Mouse (Mus musculus) thymus, postnatal 14 days (tissue): ENCODE measurements around the gene Cldn13.

ENCODE experiments used
- DNase-seq: peaks from one replicate; pipeline ENCODE4 v3.0.0; 2021

The Cldn13 gene

DNA sequence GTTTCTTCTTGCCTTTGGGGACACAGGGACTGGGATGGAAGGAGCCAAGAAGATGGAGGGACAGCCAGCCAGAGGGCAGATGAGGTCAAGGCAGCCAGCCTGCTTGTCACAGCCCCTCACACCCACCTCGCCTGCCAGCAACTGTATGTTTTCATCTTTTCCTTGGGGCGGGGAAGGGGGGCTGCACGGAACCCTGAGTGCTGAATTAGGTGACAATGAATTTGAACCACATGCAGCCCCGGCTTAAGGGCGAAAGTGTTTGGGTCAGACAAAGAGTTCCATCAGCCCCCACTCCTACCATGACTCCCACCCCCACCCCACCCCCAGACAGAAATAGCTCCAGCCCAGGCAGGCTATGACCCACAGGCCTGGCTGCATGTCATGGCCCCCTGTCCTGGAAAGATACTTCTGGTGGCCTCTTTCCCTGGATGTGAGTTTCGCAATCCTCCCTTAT lies 24.7 kb downstream of the Cldn13 start:
- no peak for DNase-seq

DNA sequence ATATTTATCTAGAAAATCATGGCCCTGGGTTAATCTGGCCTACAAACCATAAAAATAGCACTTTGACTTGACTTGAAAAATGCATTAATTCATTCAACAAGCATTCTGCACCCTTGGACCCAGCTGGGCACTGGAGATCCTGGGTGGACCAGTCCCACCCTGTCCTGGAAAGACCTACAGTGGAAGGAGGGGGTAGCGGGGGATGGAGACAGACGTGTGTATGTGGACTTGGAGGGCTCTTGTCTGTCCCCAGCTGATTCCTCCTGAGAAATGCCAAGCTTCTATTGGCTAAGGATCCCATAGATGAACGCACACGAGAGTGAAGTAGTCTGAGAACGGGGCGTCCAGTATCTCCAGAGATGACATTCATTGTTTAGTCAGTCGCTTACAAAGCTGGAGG lies 26.8 kb downstream of the Cldn13 start:
- DNase-seq: no peak

DNA sequence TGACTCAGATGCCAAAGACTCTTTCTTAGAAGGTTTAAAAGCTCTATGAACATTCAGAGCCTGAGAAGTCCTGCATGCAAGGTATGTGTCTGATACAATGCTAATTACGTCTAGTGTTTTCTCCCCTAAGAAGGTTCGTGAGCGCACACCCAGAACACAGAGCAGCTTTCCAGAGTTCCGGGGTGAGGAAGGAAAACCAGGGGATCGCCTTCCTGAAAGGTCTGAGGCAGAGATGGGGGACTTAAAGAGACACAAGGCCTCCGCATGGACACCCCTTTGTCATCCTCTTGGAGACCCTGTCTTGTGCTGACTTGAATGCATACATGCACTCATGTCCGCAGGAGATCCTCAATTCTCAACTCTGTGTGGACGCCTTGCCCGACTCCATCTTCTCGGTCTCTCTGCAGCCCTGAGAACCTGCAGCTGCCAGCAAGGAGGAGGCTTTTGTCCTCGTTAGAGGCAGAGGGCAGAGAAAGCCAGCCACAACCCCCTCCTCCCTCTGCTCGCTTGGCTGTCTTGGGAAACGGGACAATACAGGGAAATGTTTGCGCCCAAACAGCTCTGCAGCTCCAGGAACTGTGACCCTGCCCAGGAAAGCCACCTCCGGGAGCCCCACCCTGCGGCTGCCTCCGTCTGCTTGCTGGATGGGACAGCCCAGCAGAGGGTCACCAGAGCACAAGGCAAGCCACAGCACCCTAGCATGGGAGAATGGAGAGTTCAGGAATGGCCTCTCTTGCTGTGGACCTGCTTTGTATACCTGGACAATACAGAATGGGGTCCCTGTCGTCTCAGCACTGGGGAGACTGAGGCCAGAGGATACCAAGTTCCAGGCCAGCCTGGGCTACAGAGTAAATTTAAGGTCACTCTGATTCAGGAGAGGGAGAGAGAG lies 27.6 kb downstream of the Cldn13 start:
- no peak for DNase-seq

DNA sequence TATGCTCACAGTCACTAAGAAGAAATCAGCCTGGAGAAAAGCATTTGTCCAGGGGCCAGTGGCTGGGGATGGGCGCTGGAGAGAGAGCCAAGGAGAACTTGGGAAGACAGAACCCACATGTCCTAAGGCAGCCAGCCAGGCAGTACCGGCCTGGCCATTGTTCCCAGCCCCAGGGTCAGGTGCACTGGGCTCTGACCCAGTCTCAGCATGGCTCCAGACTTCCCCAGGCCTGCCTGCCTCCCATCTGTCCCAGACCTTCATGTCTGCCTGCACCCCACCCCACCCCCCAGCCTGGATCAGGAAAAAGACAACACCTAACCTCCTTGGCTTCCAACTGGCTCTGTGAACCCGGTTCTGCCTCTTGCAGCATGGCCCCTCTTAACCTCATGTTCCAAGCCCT lies 32.2 kb downstream of the Cldn13 start:
- DNase-seq: no peak

DNA sequence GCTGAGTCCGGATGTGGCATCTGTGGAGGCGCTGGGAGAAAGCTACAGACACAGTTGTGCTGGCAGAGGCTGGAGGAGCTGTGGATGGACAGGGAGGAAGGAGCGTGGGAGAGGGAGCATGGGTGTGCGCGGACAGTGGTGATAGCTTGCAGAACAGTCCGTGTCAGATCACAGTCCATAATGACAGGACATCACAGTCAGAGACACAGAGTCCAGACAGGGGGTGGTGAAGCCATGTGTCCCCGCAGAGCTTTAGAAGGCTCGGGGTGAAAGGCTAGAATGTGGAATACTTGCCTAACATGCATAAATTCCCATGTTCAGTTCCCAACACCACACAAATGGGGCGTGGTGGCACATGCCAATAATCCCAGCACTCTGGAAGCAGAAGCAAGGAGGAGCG lies 38.5 kb downstream of the Cldn13 start:
- DNase-seq: no peak

DNA sequence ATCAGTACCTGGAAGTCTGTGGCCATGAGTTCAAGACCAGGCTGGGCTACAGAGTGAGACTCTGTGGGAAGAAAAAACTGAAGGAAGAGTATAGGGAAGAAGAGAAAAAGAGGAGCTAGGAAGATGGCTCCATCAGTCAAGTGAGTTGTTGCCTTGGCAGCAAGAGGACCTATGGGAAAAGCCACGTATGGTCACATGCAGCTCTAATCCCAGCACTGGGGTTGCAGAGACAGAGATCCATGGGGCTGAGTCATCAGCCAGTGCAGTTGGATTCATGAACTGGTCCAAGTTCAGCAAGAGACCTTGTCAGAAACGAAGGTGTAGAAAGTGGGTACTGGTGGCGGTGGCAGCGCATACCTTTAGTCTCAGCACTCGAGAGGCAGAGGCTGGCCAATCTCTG lies 40.1 kb downstream of the Cldn13 start:
- no peak for DNase-seq

DNA sequence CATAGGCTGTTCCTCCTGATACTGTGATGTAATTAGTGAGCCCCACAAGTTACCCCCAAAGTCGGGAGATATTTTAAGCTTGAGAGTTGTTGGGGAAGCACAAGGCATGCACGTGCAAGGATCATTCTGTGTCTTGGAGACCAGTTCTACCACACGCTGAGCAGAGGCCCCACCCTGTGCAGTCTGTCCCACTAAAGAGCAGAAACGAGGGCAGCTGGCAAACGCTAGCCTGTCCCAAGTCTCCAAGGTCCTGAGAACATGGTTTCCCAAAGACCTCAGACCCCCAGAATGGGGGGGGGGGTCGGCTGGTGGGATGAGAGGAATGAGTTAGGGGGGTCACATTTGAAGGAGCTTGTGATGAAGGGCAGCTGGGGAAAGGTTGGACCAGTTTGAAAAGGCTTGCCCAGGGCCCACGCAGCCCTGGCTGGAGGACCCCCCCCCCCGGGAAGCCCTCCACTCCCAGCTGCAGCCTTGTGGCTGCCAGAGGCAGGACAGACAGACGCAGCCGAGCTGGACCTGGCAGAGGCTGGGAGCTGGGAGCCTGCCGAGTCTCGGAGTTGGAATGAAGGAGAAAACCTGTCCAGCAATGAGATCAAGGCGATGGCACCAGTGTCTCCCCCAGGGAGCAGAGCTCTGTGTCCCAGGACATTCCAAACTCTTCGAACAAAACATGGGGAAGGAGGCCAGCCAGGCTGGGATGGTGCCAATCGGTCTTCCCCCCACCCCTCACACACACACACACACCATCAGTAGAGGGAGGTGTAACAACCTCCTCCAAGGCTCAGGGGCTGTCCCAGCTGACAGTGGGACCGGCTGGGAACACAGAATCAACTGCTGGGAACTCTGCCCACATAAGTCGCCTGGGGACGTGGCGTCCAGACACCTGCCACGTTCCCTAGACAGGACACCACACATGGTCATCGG lies 41.1 kb downstream of the Cldn13 start:
- DNase-seq: no peak

DNA sequence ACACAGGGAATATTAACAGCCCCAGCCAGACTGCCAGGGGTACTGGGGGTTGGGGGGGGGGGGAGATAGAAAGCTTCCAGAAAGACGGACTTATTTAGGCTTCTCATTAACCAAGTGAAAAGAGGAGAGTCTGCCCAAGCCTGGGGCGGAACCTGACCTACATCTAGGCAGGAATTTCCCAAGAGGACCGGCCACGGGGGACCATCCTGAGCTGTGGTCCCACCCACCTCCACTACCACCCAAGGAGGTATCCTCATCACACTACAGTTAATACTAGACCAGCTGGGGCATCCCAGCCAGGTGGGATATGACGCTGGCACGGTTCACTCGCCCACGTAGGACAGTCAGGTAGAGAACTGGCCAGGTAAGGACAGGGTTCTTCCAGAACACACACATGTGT lies 42.3 kb downstream of the Cldn13 start:
- no peak for DNase-seq

DNA sequence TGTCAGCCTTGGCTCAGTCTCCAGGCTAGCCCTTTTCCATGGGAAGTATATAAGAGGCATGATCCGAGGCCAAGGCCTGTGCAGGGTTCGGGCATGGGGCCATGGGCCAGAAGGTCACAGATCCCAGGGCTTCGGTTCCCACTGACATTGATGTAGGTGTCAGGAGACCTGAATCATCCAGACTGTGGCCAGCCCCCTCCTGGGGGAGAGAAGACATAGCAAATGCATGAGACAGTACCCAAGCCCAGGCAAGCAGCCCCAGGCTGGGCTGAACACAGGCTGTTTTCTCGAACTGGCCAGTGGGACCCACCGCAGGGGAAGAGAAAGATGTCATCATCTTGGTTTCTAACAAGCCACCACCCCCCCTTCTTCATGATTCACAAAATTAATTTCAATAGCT lies 42.7 kb downstream of the Cldn13 start:
- DNase-seq: no peak

DNA sequence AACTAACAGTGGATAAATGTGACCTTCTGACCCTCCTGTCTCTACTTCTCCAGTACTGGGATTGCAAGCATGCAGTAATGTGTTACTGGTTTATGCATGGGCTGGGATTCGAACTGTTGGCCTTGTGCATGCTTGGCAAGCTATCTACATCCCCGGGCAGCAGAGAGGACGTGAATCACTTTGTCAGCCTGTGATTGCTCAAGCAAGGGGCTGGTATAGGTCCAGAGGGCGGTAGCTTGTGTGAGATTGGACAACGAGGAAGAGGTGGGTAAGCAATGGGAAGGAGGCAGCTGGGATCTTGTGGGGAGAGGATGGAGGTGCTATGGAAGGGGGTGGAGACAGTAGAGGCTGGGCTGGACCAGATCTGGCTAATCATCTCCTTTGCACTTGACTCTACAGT lies 46.8 kb downstream of the Cldn13 start:
- DNase-seq: no peak

DNA sequence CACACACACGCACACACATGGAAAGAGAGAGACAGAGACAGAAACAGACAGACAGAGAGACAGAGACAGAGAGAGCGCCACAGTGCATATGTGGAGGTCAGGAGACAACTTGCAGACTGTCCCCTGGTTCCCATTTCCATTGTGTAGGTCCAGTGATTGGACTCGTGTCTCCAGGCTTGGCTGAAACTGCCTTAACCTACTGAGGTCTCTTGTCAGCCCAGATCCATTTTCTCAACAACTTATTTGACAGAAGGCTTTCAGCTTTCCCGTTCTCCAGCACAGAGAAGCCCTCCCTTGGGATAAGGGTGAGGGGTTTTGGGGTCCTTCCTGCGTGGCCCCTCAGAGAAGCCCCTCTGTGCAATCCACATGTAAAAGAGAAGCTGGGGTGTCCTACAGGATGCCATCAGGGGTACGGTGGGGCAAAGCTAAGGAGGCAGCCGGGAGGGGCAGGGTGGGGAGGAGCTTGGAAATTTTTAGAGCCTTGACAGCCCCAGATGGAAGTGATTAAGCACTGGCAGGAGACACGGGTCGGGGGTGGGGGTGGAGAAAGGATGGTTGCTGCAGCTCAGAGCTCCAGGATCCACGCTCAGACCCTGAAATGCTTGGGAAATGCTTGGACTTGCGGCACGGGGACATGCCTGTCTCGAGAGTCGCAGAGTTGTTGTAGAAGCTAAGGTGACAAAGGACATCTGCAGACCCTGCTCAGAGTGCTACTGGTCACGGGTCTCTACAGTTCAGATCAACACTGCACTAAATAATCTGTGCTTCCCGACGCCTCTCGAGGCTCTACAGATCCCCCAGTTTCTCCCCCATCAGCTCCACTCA lies 47.8 kb downstream of the Cldn13 start:
- DNase-seq: no peak

DNA sequence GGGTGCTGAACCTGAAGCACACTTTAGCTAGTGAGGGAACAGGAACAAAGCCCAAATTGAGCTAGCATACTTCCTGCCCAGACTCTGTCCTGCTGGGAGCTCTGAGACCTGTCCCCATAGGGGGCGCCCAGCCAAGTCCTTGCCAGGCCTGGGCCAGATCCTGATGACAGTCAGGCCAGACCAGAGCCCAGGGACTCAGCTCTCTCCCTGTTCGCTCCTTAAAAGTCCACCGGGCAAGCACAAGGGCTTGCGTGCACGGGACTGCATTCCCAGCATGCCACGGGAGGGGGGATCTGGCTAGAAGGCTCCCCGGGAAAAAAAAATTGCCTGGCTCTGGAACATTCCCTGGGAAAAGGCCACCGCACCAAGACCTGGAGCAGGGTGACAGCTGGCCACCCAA lies 50.2 kb downstream of the Cldn13 start:
- DNase-seq: no peak
